Mouse (Mus musculus): ENCODE data around the gene Ssx2ip.

GRCm38 (mm10) chr3:146365471-146365870 lies 39.0 kb upstream of the Ssx2ip start:
- TF ChIP-seq CTCF (conservative IDR thresholded peaks at IDR 0.05; ENCODE audit: low read length) (no peak), POU5F1 (IDR thresholded peaks at IDR 0.05; ENCODE audit: borderline replicate concordance, low read length) (no peak)
